Mouse (Mus musculus): ENCODE measurements around the gene Stam. TPM values are rescaled to one million over a fixed set of nuclear protein-coding genes. Genes with fewer than 3 reads are reported as not detected.

Gene Stam
- polyA plus RNA-seq, 1 experiment from 2014 or later: 34.3 TPM

- Histone ChIP-seq H3K27ac (replicated peaks) (no peak overlapping the region), H3K9me3 (ENCODE audit: control insufficient read depth, low read length) (no peaks in the 10 kb centered on the region), H3K27me3 (ENCODE audit: control insufficient read depth, insufficient read depth, low read length) (no peaks in the 10 kb centered on the region), H3K4me3 (ENCODE audit: low read depth, low read length) (no peak overlapping the region), H3K4me1 (replicated peaks; ENCODE audit: control insufficient read depth, insufficient read depth) (no peaks in the 10 kb centered on the region), H3K9ac (ENCODE audit: low read length) (no peak overlapping the region), H3K4me2 (replicated peaks; ENCODE audit: low read depth) (no peak overlapping the region), H3K36me3 (ENCODE audit: control insufficient read depth, insufficient read depth, low read length) (peaks cover 4% of the 10 kb centered on the region)
- TF ChIP-seq EP300 (optimal IDR thresholded peaks at IDR 0.05) (no peak), CTCF (IDR thresholded peaks at IDR 0.05; ENCODE audit: low read depth) (no peak)
- WGBS: 74% methylated on average over 12 of the region's 12 CpGs
- ATAC-seq (ENCODE audit: low FRiP score, low TSS enrichment) (no peak), DNase-seq (ENCODE audit: low spot score) (no peak)
Observed at GRCm38 (mm10) chr2:14130641-14131339, 56.9 kb downstream of the Stam start.

GRCm38 (mm10) chr2:14132468-14133326 is 58.8 kb downstream of the Stam start:
- TF ChIP-seq CTCF (IDR thresholded peaks at IDR 0.05; ENCODE audit: low read depth): no peak
- no peak for TF ChIP-seq EP300 (optimal IDR thresholded peaks at IDR 0.05)
- DNase-seq (ENCODE audit: low spot score) (no peak), ATAC-seq (ENCODE audit: low FRiP score, low TSS enrichment) (no peak)
- Histone ChIP-seq H3K4me3 (ENCODE audit: low read depth, low read length) (no peak overlapping the region), H3K4me1 (replicated peaks; ENCODE audit: control insufficient read depth, insufficient read depth) (no peaks in the 10 kb centered on the region), H3K27ac (replicated peaks) (no peak overlapping the region), H3K9ac (ENCODE audit: low read length) (no peak overlapping the region), H3K27me3 (ENCODE audit: control insufficient read depth, insufficient read depth, low read length) (no peaks in the 10 kb centered on the region), H3K36me3 (ENCODE audit: control insufficient read depth, insufficient read depth, low read length) (peaks cover 4% of the 10 kb centered on the region), H3K4me2 (replicated peaks; ENCODE audit: low read depth) (no peak overlapping the region), H3K9me3 (ENCODE audit: control insufficient read depth, low read length) (no peaks in the 10 kb centered on the region)
- WGBS: 79% methylated on average over 4 of the region's 4 CpGs

GRCm38 (mm10) chr2:14136906-14137305 is 63.0 kb downstream of the Stam start:
- no peaks in the 10 kb centered on the region for H3K4me1 ChIP-seq (replicated peaks; ENCODE audit: control insufficient read depth, insufficient read depth)
- 41% methylated on average over 3 of the region's 3 CpGs for WGBS
- no peak for DNase-seq (ENCODE audit: low spot score)
- no peak; the same call in 1 of the 2 replicates for ATAC-seq (ENCODE audit: low FRiP score, low TSS enrichment)
- no peak overlapping the region for H3K4me2 ChIP-seq (replicated peaks; ENCODE audit: low read depth)
- H3K27ac ChIP-seq (replicated peaks): no peak overlapping the region
- peaks cover 15% of the 10 kb centered on the region for H3K36me3 ChIP-seq (ENCODE audit: control insufficient read depth, insufficient read depth, low read length)
- TF ChIP-seq EP300 (optimal IDR thresholded peaks at IDR 0.05): no peak
- TF ChIP-seq CTCF (IDR thresholded peaks at IDR 0.05; ENCODE audit: low read depth): no peak
- H3K9me3 ChIP-seq (ENCODE audit: control insufficient read depth, low read length): no peaks in the 10 kb centered on the region
- H3K4me3 ChIP-seq (ENCODE audit: low read depth, low read length): no peak overlapping the region
- no peaks in the 10 kb centered on the region for H3K27me3 ChIP-seq (ENCODE audit: control insufficient read depth, insufficient read depth, low read length)
- no peak overlapping the region for H3K9ac ChIP-seq (ENCODE audit: low read length)

- Histone ChIP-seq H3K4me2 (replicated peaks; ENCODE audit: low read depth) (no peak overlapping the region), H3K36me3 (ENCODE audit: control insufficient read depth, insufficient read depth, low read length) (peaks cover 16% of the 10 kb centered on the region), H3K27me3 (ENCODE audit: control insufficient read depth, insufficient read depth, low read length) (no peaks in the 10 kb centered on the region), H3K4me1 (replicated peaks; ENCODE audit: control insufficient read depth, insufficient read depth) (no peaks in the 10 kb centered on the region), H3K9ac (ENCODE audit: low read length) (no peak overlapping the region), H3K4me3 (ENCODE audit: low read depth, low read length) (no peak overlapping the region), H3K9me3 (ENCODE audit: control insufficient read depth, low read length) (no peaks in the 10 kb centered on the region), H3K27ac (replicated peaks) (no peak overlapping the region)
- 90% methylated on average over 6 of the region's 6 CpGs for WGBS
- TF ChIP-seq CTCF (IDR thresholded peaks at IDR 0.05; ENCODE audit: low read depth) (no peak), EP300 (optimal IDR thresholded peaks at IDR 0.05) (no peak)
- no peak for DNase-seq (ENCODE audit: low spot score)
- ATAC-seq (ENCODE audit: low FRiP score, low TSS enrichment): no peak
Observed at GRCm38 (mm10) chr2:14139590-14139989, 65.7 kb downstream of the Stam start.

GRCm38 (mm10) chr2:14140044-14140443 is 66.1 kb downstream of the Stam start:
- DNase-seq (ENCODE audit: low spot score): no peak
- Histone ChIP-seq H3K4me2 (replicated peaks; ENCODE audit: low read depth) (no peak overlapping the region), H3K4me1 (replicated peaks; ENCODE audit: control insufficient read depth, insufficient read depth) (no peaks in the 10 kb centered on the region), H3K27ac (replicated peaks) (no peak overlapping the region), H3K9me3 (ENCODE audit: control insufficient read depth, low read length) (no peaks in the 10 kb centered on the region), H3K36me3 (ENCODE audit: control insufficient read depth, insufficient read depth, low read length) (peaks cover 16% of the 10 kb centered on the region), H3K27me3 (ENCODE audit: control insufficient read depth, insufficient read depth, low read length) (no peaks in the 10 kb centered on the region), H3K9ac (ENCODE audit: low read length) (no peak overlapping the region), H3K4me3 (ENCODE audit: low read depth, low read length) (no peak overlapping the region)
- WGBS: 86% methylated on average over 2 of the region's 2 CpGs
- ATAC-seq (ENCODE audit: low FRiP score, low TSS enrichment): no peak
- no peak for TF ChIP-seq CTCF (IDR thresholded peaks at IDR 0.05; ENCODE audit: low read depth)
- no peak for TF ChIP-seq EP300 (optimal IDR thresholded peaks at IDR 0.05)

GRCm38 (mm10) chr2:14145311-14145710 is 71.4 kb downstream of the Stam start:
- Histone ChIP-seq H3K9me3 (ENCODE audit: control insufficient read depth, low read length) (no peaks in the 10 kb centered on the region), H3K27ac (replicated peaks) (no peak overlapping the region; the same call in 1 of the 2 replicates), H3K4me3 (ENCODE audit: low read depth, low read length) (no peak overlapping the region), H3K9ac (ENCODE audit: low read length) (no peak overlapping the region), H3K4me2 (replicated peaks; ENCODE audit: low read depth) (no peak overlapping the region), H3K27me3 (ENCODE audit: control insufficient read depth, insufficient read depth, low read length) (no peaks in the 10 kb centered on the region), H3K36me3 (ENCODE audit: control insufficient read depth, insufficient read depth, low read length) (peaks cover 10% of the 10 kb centered on the region; the same call in 1 of the 2 replicates), H3K4me1 (replicated peaks; ENCODE audit: control insufficient read depth, insufficient read depth) (no peaks in the 10 kb centered on the region)
- ATAC-seq (ENCODE audit: low FRiP score, low TSS enrichment) (no peak), DNase-seq (ENCODE audit: low spot score) (no peak)
- 72% methylated on average over 3 of the region's 3 CpGs for WGBS
- no peak for TF ChIP-seq EP300 (optimal IDR thresholded peaks at IDR 0.05)
- no peak for TF ChIP-seq CTCF (IDR thresholded peaks at IDR 0.05; ENCODE audit: low read depth)

All from stomach, postnatal 0 days (tissue).